Mouse (Mus musculus) heart, embryonic 14.5 days (tissue): ENCODE results near the gene Crtap. TPM values are rescaled to one million over a fixed set of nuclear protein-coding genes. Genes with fewer than 3 reads are reported as not detected.

Experiments
- ATAC-seq: fragments of 200-750 bp; cut with Nextera tagmentation; 2 replicates; pipeline ENCODE4 v1.8.0; 2017; ENCODE audit warnings: low read depth, moderate TSS enrichment; ENCODE audit not compliant: insufficient number of reproducible peaks, insufficient read depth, low FRiP score
- H3K27ac ChIP-seq, 2 experiments: fragments of 200-500 bp in 1 of 2; fragments of 300-500 bp in 1 of 2; sonication (generic) in 1 of 2; replicated peaks in 1 of 2; 2 replicates each; pipeline ENCODE4 v1.5.1; 2012 to 2014; ENCODE audit warnings: low read depth in 2 of 2, low read length in 2 of 2, control low read depth in 1 of 2, mild to moderate bottlenecking in 1 of 2, mixed read lengths in 1 of 2; ENCODE audit not compliant: control insufficient read depth in 1 of 2, insufficient read depth in 1 of 2
- H3K27me3 ChIP-seq: fragments of 300-500 bp; sonication (generic); 2 replicates; pipeline ENCODE4 v1.6.1; 2014; ENCODE audit warnings: mild to moderate bottlenecking, low read length, control low read depth; ENCODE audit not compliant: control insufficient read depth, insufficient read depth
- H3K36me3 ChIP-seq: fragments of 300-500 bp; sonication (generic); 2 replicates; pipeline ENCODE4 v1.6.1; 2014; ENCODE audit warnings: mild to moderate bottlenecking, control low read depth, low read length, mixed read lengths; ENCODE audit not compliant: control insufficient read depth, insufficient read depth
- H3K4me1 ChIP-seq, 2 experiments: fragments of 200-500 bp in 1 of 2; fragments of 300-500 bp in 1 of 2; sonication (generic) in 1 of 2; 2 replicates each; pipeline ENCODE4 v1.6.1; 2012 to 2014; ENCODE audit warnings: low read length in 2 of 2, control low read depth in 1 of 2, mixed read lengths in 1 of 2; ENCODE audit not compliant: control insufficient read depth in 2 of 2, insufficient read depth in 2 of 2
- H3K4me2 ChIP-seq: fragments of 300-500 bp; sonication (generic); 2 replicates; pipeline ENCODE4 v1.6.1; 2014; ENCODE audit warnings: mild to moderate bottlenecking, low read length
- H3K4me3 ChIP-seq, 2 experiments: fragments of 200-500 bp in 1 of 2; fragments of 300-500 bp in 1 of 2; sonication (generic) in 1 of 2; 2 replicates each; pipeline ENCODE4 v1.5.1; 2012 to 2014; ENCODE audit warnings: low read length in 2 of 2, mild to moderate bottlenecking in 2 of 2, control low read depth in 1 of 2, low read depth in 1 of 2, moderate library complexity in 1 of 2; ENCODE audit not compliant: control insufficient read depth in 1 of 2, insufficient read depth in 1 of 2
- H3K9ac ChIP-seq: fragments of 300-500 bp; sonication (generic); 2 replicates; pipeline ENCODE4 v1.6.1; 2014; ENCODE audit warnings: mild to moderate bottlenecking, low read length
- H3K9me3 ChIP-seq: fragments of 300-500 bp; sonication (generic); 2 replicates; pipeline ENCODE4 v1.6.1; 2016; ENCODE audit warnings: low read length, control low read depth; ENCODE audit not compliant: control insufficient read depth
- WGBS: fragments of 180-500 bp; shearing (Covaris S2); extraction: QIAGEN DNeasy Blood & Tissue Kit; methylation state at CpG from one replicate; pipeline ENCODE4 v1.1.7; 2014; 5-methylcytosine and 5-hydroxymethylcytosine counted together
- polyA plus RNA-seq: library from polyadenylated mRNA; unstranded; fragments of >200 nt; fragmentation: Nextera tagmentation; extraction: Ambion mirVana; gene quantifications from 2 replicates; pipeline ENCODE4 v1.2.1, GENCODE M21; 2014

Gene Crtap
- polyA plus RNA-seq, 1 experiment from 2014 or later: 156 TPM

- ATAC-seq: no peak
- no peaks in the 10 kb centered on the region for H3K36me3 ChIP-seq
- no peaks in the 10 kb centered on the region for H3K27me3 ChIP-seq
- 50% methylated on average over 3 of the region's 3 CpGs for WGBS
- H3K4me3 ChIP-seq: no peak overlapping the region
- H3K27ac ChIP-seq: no peak overlapping the region
- no peak overlapping the region for H3K4me2 ChIP-seq
- no peaks in the 10 kb centered on the region for H3K9me3 ChIP-seq
- no peak overlapping the region for H3K9ac ChIP-seq
- no peaks in the 10 kb centered on the region for H3K4me1 ChIP-seq
These were observed 64.3 kb downstream of the Crtap start for GRCm38 (mm10) chr9:114326011-114326748.

Other genes starting within 250 kb of the Crtap start
- gene Bcl2a1c, start 60.5 kb downstream of the Crtap start, polyA plus RNA-seq: not detected in 2 replicates
- gene Glb1, start 10.4 kb upstream of the Crtap start, polyA plus RNA-seq: 53.2 and 54.5 TPM in 2 replicates
- gene Tmppe, start 10.4 kb upstream of the Crtap start, polyA plus RNA-seq: 3.0 and 4.4 TPM in 2 replicates
- gene Ccr4, start 114.2 kb upstream of the Crtap start, polyA plus RNA-seq: not detected in 2 replicates
- gene C130032M10Rik, start 125.0 kb upstream of the Crtap start, polyA plus RNA-seq: 0.77 and 2.7 TPM in 2 replicates
- gene Trim71, start 173.7 kb upstream of the Crtap start, polyA plus RNA-seq: 0.05 TPM in 1 of 2 replicates, not detected in the other
- gene Cnot10, start 249.5 kb upstream of the Crtap start, polyA plus RNA-seq: 34.5 and 36.4 TPM in 2 replicates